Mouse (Mus musculus) stomach, embryonic 16.5 days (tissue): ENCODE results near the gene Wdr1. TPM values are rescaled to one million over a fixed set of nuclear protein-coding genes. Genes with fewer than 3 reads are reported as not detected.

Experiments used
- ATAC-seq: fragments of 200-750 bp; cut with Nextera tagmentation; 2 replicates; pipeline ENCODE4 v1.8.0; 2017; ENCODE audit warnings: moderate number of reproducible peaks, moderate TSS enrichment; ENCODE audit not compliant: insufficient read depth, low FRiP score
- H3K27ac ChIP-seq: fragments of 300-500 bp; sonication (generic); 2 replicates; pipeline ENCODE4 v1.5.1; 2014; ENCODE audit warnings: low read length
- H3K27me3 ChIP-seq: fragments of 300-500 bp; sonication (generic); 2 replicates; pipeline ENCODE4 v1.6.1; 2014; ENCODE audit warnings: low read length, control low read depth, mixed read lengths; ENCODE audit not compliant: control insufficient read depth, insufficient read depth
- H3K36me3 ChIP-seq: fragments of 300-500 bp; sonication (generic); 2 replicates; pipeline ENCODE4 v1.6.1; 2014; ENCODE audit warnings: low read length; ENCODE audit not compliant: control insufficient read depth, insufficient read depth
- H3K4me1 ChIP-seq: fragments of 300-500 bp; sonication (generic); 2 replicates; pipeline ENCODE4 v1.6.1; 2014; ENCODE audit warnings: low read length, control low read depth, mixed read lengths; ENCODE audit not compliant: control insufficient read depth, insufficient read depth
- H3K4me2 ChIP-seq: fragments of 300-500 bp; sonication (generic); 2 replicates; pipeline ENCODE4 v1.6.1; 2014; ENCODE audit warnings: low read depth, low read length, mixed read lengths
- H3K4me3 ChIP-seq: fragments of 300-500 bp; sonication (generic); replicated peaks from 2 replicates; pipeline ENCODE4 v1.5.1; 2014; ENCODE audit warnings: mild to moderate bottlenecking, low read length
- H3K9ac ChIP-seq: fragments of 300-500 bp; sonication (generic); 2 replicates; pipeline ENCODE4 v1.6.1; 2014; ENCODE audit warnings: low read length
- H3K9me3 ChIP-seq: fragments of 300-500 bp; sonication (generic); replicated peaks from 2 replicates; pipeline ENCODE4 v1.6.1; 2016; ENCODE audit warnings: low read length, control low read depth; ENCODE audit not compliant: control insufficient read depth
- WGBS: fragments of 180-500 bp; shearing (Covaris S2); extraction: QIAGEN DNeasy Blood & Tissue Kit; methylation state at CpG from one replicate; pipeline ENCODE4 v1.1.7; 2014; 5-methylcytosine and 5-hydroxymethylcytosine counted together
- polyA plus RNA-seq: library from polyadenylated mRNA; unstranded; fragments of >200 nt; fragmentation: Nextera tagmentation; extraction: Ambion mirVana; gene quantifications from 2 replicates; pipeline ENCODE4 v1.2.1, GENCODE M21; 2015

The Wdr1 gene
- polyA plus RNA-seq, 1 experiment from 2014 or later: 252 TPM

- Histone ChIP-seq H3K9ac (no peak overlapping the region), H3K4me2 (no peak overlapping the region), H3K4me1 (no peaks in the 10 kb centered on the region), H3K27ac (no peak overlapping the region), H3K4me3 (no peak overlapping the region), H3K9me3 (no peaks in the 10 kb centered on the region), H3K27me3 (no peaks in the 10 kb centered on the region), H3K36me3 (no peaks in the 10 kb centered on the region)
- ATAC-seq: no peak
These were observed 5.6 kb upstream of the Wdr1 start for GRCm38 (mm10) chr5:38568652-38569051.

- Histone ChIP-seq H3K4me1 (peaks cover 9% of the 10 kb centered on the region), H3K36me3 (no peaks in the 10 kb centered on the region), H3K27ac (no peak overlapping the region), H3K4me3 (no peak overlapping the region), H3K4me2 (no peak overlapping the region), H3K9me3 (no peaks in the 10 kb centered on the region), H3K27me3 (no peaks in the 10 kb centered on the region), H3K9ac (no peak overlapping the region)
- 76% methylated on average over 6 of the region's 6 CpGs for WGBS
- no peak for ATAC-seq
These were observed 1.8 kb upstream of the Wdr1 start for GRCm38 (mm10) chr5:38564831-38565230.

GRCm38 (mm10) chr5:38561426-38562024, 1.5 kb downstream of the Wdr1 start:
- H3K4me1 ChIP-seq: peaks cover 29% of the 10 kb centered on the region
- peak overlapping the region; percentile 91 for H3K4me3 ChIP-seq
- peak; percentile 98 for ATAC-seq
- H3K36me3 ChIP-seq: peaks cover 10% of the 10 kb centered on the region
- H3K27ac ChIP-seq: peak overlapping the region; percentile 98
- under 1% methylated on average over 79 of the region's 79 CpGs for WGBS
- peak overlapping the region; percentile 98 for H3K9ac ChIP-seq
- H3K4me2 ChIP-seq: peak overlapping the region; percentile 82
- H3K9me3 ChIP-seq: no peaks in the 10 kb centered on the region
- H3K27me3 ChIP-seq: no peaks in the 10 kb centered on the region

DNA sequence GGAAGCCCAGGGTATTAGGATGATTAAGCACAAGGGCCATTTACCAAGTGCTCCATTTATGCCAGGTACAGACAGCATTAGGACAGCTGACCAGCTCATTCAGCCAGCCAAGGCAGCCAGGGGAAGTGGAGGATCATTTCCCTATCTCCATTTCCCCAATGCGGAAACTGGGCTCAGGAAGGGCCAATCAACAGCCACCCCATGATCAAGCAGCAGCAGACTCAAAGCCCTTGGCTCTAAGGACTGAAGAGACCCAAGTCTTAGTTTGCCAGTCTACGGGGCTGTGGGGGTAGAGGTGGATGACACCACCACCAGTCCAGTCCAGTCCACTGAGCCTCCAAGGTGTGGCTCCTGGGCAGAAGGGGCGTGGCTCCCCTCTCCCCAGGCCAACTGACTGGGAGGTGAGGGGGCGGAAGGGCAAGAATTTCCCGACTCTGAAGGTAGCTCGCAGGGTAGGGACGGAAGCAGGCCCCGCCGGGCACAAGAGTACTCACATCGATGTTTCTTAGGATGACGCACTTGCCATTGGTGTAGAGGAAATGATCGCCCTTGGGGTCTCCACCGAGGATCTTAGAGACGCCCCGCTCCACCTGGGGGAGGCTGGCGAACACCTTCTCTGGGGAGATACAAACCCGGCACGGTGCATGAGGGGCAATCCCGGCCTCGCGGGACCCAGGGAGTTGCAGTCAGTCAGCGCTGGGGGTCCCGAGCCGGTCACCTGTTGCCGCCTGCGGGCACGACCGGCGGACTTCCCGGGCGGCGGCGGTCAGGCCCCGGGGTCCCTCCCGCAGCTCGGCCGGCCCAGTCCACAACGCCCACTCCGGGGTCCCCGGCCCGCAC, 2.2 kb downstream of the Wdr1 start:
- H3K4me1 ChIP-seq: peaks cover 29% of the 10 kb centered on the region
- H3K27ac ChIP-seq: peak overlapping the region; percentile 98
- H3K36me3 ChIP-seq: peaks cover 10% of the 10 kb centered on the region
- WGBS: under 1% methylated on average over 41 of the region's 41 CpGs
- peak overlapping the region; percentile 82 for H3K4me2 ChIP-seq
- no peaks in the 10 kb centered on the region for H3K27me3 ChIP-seq
- H3K9ac ChIP-seq: peak overlapping the region; percentile 98
- H3K4me3 ChIP-seq: peak overlapping the region; percentile 91
- ATAC-seq: peak; percentile 22
- H3K9me3 ChIP-seq: no peaks in the 10 kb centered on the region

GRCm38 (mm10) chr5:38558831-38559230, 4.2 kb downstream of the Wdr1 start:
- Histone ChIP-seq H3K9me3 (no peaks in the 10 kb centered on the region), H3K9ac (0 out of 2 replicates have a peak overlapping the region, but pooled peaks have one; percentile 26), H3K4me3 (no peak overlapping the region), H3K27me3 (no peaks in the 10 kb centered on the region), H3K36me3 (peaks cover 16% of the 10 kb centered on the region), H3K4me2 (no peak overlapping the region), H3K27ac (no peak overlapping the region), H3K4me1 (peaks cover 39% of the 10 kb centered on the region)
- WGBS: 87% methylated on average over 5 of the region's 5 CpGs
- ATAC-seq: no peak

DNA sequence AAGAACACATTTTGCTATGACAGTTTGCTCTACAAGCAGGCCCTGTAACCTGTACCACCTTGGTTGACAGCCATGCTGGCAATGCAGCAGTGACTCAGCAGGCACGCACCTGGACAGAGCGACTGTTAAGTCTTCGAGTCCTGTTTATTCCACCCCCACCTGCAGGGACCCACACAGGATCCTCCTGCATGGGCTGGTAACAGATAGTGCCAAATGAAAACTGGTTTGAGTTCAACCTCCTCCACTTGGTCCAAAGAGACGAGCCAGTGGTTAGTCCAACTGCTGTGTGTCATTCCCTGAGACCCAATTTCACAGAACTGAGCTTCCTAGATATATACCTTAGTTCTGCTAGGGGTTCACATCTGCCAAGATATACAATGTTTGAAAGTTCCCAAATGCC, 5.2 kb downstream of the Wdr1 start:
- ATAC-seq: no peak
- no peaks in the 10 kb centered on the region for H3K9me3 ChIP-seq
- H3K9ac ChIP-seq: no peak overlapping the region
- H3K27me3 ChIP-seq: no peaks in the 10 kb centered on the region
- H3K4me3 ChIP-seq: no peak overlapping the region
- H3K4me2 ChIP-seq: no peak overlapping the region
- WGBS: 88% methylated on average over 4 of the region's 4 CpGs
- peaks cover 16% of the 10 kb centered on the region for H3K36me3 ChIP-seq
- H3K4me1 ChIP-seq: peaks cover 41% of the 10 kb centered on the region
- no peak overlapping the region for H3K27ac ChIP-seq

DNA sequence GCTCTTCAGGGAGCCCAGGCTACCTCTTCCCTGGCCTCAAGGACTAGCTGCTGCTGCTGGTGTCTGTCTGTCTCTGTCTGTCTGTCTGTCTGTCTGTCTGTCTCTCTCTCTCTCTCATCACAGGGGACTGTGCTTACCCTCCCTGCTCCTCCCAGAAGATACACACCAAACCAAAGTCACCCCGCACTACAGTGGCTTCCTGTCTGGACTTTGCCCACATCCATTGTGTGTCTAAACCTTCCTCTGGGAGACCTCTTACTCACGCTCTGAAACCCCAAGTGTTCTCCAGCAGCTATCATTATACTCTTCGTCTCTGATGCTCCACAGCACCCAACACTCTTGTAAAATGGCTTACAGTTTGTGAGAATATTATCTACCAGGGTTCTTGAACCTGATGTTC, 6.6 kb downstream of the Wdr1 start:
- no peaks in the 10 kb centered on the region for H3K27me3 ChIP-seq
- ATAC-seq: no peak
- no peak overlapping the region for H3K4me2 ChIP-seq
- no peak overlapping the region for H3K9ac ChIP-seq
- H3K4me1 ChIP-seq: peaks cover 42% of the 10 kb centered on the region
- H3K9me3 ChIP-seq: no peaks in the 10 kb centered on the region
- H3K27ac ChIP-seq: no peak overlapping the region
- WGBS: 74% methylated on average over 3 of the region's 3 CpGs
- no peak overlapping the region for H3K4me3 ChIP-seq
- peaks cover 16% of the 10 kb centered on the region for H3K36me3 ChIP-seq

DNA sequence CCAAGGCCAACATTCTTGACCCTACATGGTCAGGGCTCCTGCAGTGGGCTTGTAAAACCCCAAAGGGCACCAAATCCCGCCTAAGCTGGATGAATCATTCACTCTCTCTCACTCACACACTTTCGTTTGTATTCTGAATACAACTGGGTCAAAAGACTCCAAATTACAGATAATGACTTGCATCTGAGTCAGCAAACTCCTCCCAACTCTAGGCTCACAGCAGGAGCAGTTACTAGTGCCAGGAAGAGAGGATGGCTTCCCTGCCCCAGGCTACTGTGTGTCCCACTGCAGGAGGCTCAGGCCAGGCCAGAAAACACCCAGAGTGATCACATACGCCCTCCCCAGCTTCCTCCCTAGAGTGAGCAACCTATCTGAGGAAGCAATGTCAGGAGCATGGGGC, 9.1 kb downstream of the Wdr1 start:
- Histone ChIP-seq H3K4me3 (no peak overlapping the region), H3K9me3 (no peaks in the 10 kb centered on the region), H3K36me3 (peaks cover 19% of the 10 kb centered on the region), H3K9ac (no peak overlapping the region), H3K27me3 (no peaks in the 10 kb centered on the region), H3K27ac (no peak overlapping the region), H3K4me1 (peaks cover 49% of the 10 kb centered on the region), H3K4me2 (no peak overlapping the region)
- WGBS: 55% methylated on average over 3 of the region's 3 CpGs
- ATAC-seq: no peak

- Histone ChIP-seq H3K4me1 (peaks cover 49% of the 10 kb centered on the region), H3K27me3 (no peaks in the 10 kb centered on the region), H3K4me3 (no peak overlapping the region), H3K27ac (no peak overlapping the region), H3K9ac (no peak overlapping the region), H3K4me2 (no peak overlapping the region), H3K36me3 (peaks cover 15% of the 10 kb centered on the region), H3K9me3 (no peaks in the 10 kb centered on the region)
- ATAC-seq: no peak
- 90% methylated on average over 4 of the region's 4 CpGs for WGBS
These were observed 9.5 kb downstream of the Wdr1 start for GRCm38 (mm10) chr5:38553491-38553890.
